Mouse (Mus musculus) ES-E14 (cell line): ENCODE data around the gene Dock2. TPM values are rescaled to one million over a fixed set of nuclear protein-coding genes. Genes with fewer than 3 reads are reported as not detected.

Experiments used
- DNase-seq: peaks from one replicate; pipeline ENCODE4 v3.0.0-alpha.2; 2013; ENCODE audit warnings: low read depth, low spot score
- H3K27ac ChIP-seq: 2 replicates; pipeline ENCODE4 v1.5.1; 2012; ENCODE audit warnings: low read depth, mild to moderate bottlenecking, low read length, moderate library complexity, mixed read lengths; ENCODE audit not compliant: poor library complexity, insufficient read depth, severe bottlenecking
- H3K36me3 ChIP-seq: 2 replicates; pipeline ENCODE4 v1.6.1; 2012; ENCODE audit warnings: mild to moderate bottlenecking, low read length, moderate library complexity, mixed read lengths; ENCODE audit not compliant: control insufficient read depth, poor library complexity, insufficient read depth, severe bottlenecking
- H3K4me1 ChIP-seq, 2 experiments: fragments of 150-350 bp in 1 of 2; sonication (generic) in 1 of 2; 2 replicates each; pipeline ENCODE4 v1.6.1; 2012; ENCODE audit warnings: low read length in 2 of 2, mild to moderate bottlenecking in 1 of 2, mixed read lengths in 1 of 2; ENCODE audit not compliant: control insufficient read depth in 2 of 2, insufficient read depth in 2 of 2, poor library complexity in 1 of 2
- H3K4me3 ChIP-seq, 2 experiments: fragments of 150-350 bp in 1 of 2; sonication (generic) in 1 of 2; 2 replicates each; pipeline ENCODE4 v1.5.1; 2012; ENCODE audit warnings: low read length in 2 of 2, low read depth in 1 of 2, mild to moderate bottlenecking in 1 of 2, mixed read lengths in 1 of 2; ENCODE audit not compliant: insufficient read depth in 1 of 2, poor library complexity in 1 of 2, severe bottlenecking in 1 of 2
- H3K9ac ChIP-seq: 2 replicates; pipeline ENCODE4 v1.6.1; 2012; ENCODE audit warnings: low read depth, mild to moderate bottlenecking, low read length, mixed read lengths; ENCODE audit not compliant: poor library complexity, insufficient read depth, severe bottlenecking
- H3K9me3 ChIP-seq: fragments of 150-350 bp; sonication (generic); 2 replicates; pipeline ENCODE4 v1.6.1; 2012; ENCODE audit warnings: low read depth, mild to moderate bottlenecking, low read length; ENCODE audit not compliant: control insufficient read depth, insufficient read depth
- CHD2 ChIP-seq: IDR thresholded peaks from 2 replicates; pipeline ENCODE4 v1.6.1; 2014; ENCODE audit warnings: mild to moderate bottlenecking, low read depth, low read length, inconsistent platforms
- HCFC1 ChIP-seq: IDR thresholded peaks from 2 replicates; pipeline ENCODE4 v1.6.1; 2012; ENCODE audit warnings: low read length, inconsistent platforms, borderline replicate concordance; ENCODE audit not compliant: insufficient read depth
- MAFK ChIP-seq: IDR thresholded peaks from 2 replicates; pipeline ENCODE4 v1.6.1; 2014; ENCODE audit warnings: mild to moderate bottlenecking, low read depth, low read length, inconsistent platforms; ENCODE audit not compliant: insufficient read depth
- ZC3H11A ChIP-seq: IDR thresholded peaks from 2 replicates; pipeline ENCODE4 v1.6.1; 2012; ENCODE audit warnings: low read depth, mild to moderate bottlenecking, inconsistent platforms, low read length, borderline replicate concordance
- ZNF384 ChIP-seq: IDR thresholded peaks from 2 replicates; pipeline ENCODE4 v1.6.1; 2012; ENCODE audit warnings: low read depth, low read length, inconsistent platforms
- in situ Hi-C, 2 experiments: fragments of 600-800 bp; cut with MboI; formaldehyde crosslinking; loops; one replicate each; pipeline ENCODE4 v1.15.1; 2025; ENCODE audit warnings: low sequenced_read_pairs in 2 of 2, inconsistent platforms in 1 of 2; ENCODE audit not compliant: unreplicated experiment in 2 of 2
- total RNA-seq: library from RNA; depleted of rRNA; stranded (reverse); fragments of 300-350 nt; gene quantifications from 2 replicates; pipeline ENCODE4 v1.2.3, GENCODE M21; 2012

Gene Dock2
- total RNA-seq, 1 experiment, result 1.7 TPM

GRCm38 (mm10) chr11:34779966-34780365 lies 3.7 kb downstream of the Dock2 start:
- in situ Hi-C loops, result no loop called here
- Histone ChIP-seq H3K9me3 (no peaks in the 10 kb centered on the region), H3K27ac (no peak overlapping the region), H3K4me3 (no peak overlapping the region), H3K36me3 (no peaks in the 10 kb centered on the region), H3K9ac (no peak overlapping the region), H3K4me1 (peaks cover 0 to 4% of the 10 kb centered on the region in 2 experiments; a peak in 1 of 4 replicates)
- no peak for TF ChIP-seq MAFK
- no peak for TF ChIP-seq CHD2
- TF ChIP-seq ZNF384, result no peak
- no peak for TF ChIP-seq ZC3H11A
- TF ChIP-seq HCFC1, result no peak
- no peak for DNase-seq

- no peak overlapping the region for H3K27ac ChIP-seq
- H3K36me3 ChIP-seq, result no peaks in the 10 kb centered on the region
- TF ChIP-seq MAFK, result no peak
- TF ChIP-seq ZC3H11A, result no peak
- TF ChIP-seq ZNF384, result no peak
- no peak for TF ChIP-seq HCFC1
- no peak for TF ChIP-seq CHD2
- H3K9ac ChIP-seq, result no peak overlapping the region
- H3K9me3 ChIP-seq, result no peaks in the 10 kb centered on the region
- in situ Hi-C loops, result no loop called here
- H3K4me1 ChIP-seq, result peaks cover 0 to 1% of the 10 kb centered on the region in 2 experiments; a peak in 1 of 4 replicates
- no peak overlapping the region for H3K4me3 ChIP-seq
- no peak for DNase-seq
Observed at GRCm38 (mm10) chr11:34778351-34778750, 5.3 kb downstream of the Dock2 start.

- Histone ChIP-seq H3K9me3 (no peaks in the 10 kb centered on the region), H3K4me1 (no peaks in the 10 kb centered on the region; a peak in 1 of 4 replicates), H3K9ac (no peak overlapping the region), H3K27ac (no peak overlapping the region), H3K4me3 (no peak overlapping the region), H3K36me3 (no peaks in the 10 kb centered on the region)
- in situ Hi-C loops, result no loop called here
- DNase-seq, result no peak
- TF ChIP-seq CHD2 (no peak), ZC3H11A (no peak), HCFC1 (no peak), ZNF384 (no peak)
Observed at GRCm38 (mm10) chr11:34777529-34777928, 6.2 kb downstream of the Dock2 start.

GRCm38 (mm10) chr11:34776054-34776453 lies 7.6 kb downstream of the Dock2 start:
- Histone ChIP-seq H3K4me1 (peaks cover 0 to 3% of the 10 kb centered on the region in 2 experiments; a peak in 1 of 4 replicates), H3K36me3 (no peaks in the 10 kb centered on the region), H3K9ac (no peak overlapping the region), H3K4me3 (no peak overlapping the region), H3K9me3 (no peaks in the 10 kb centered on the region), H3K27ac (no peak overlapping the region)
- no peak for DNase-seq
- in situ Hi-C loops, result no loop called here
- no peak for TF ChIP-seq MAFK
- TF ChIP-seq HCFC1, result no peak
- no peak for TF ChIP-seq ZNF384
- TF ChIP-seq ZC3H11A, result no peak
- no peak for TF ChIP-seq CHD2

GRCm38 (mm10) chr11:34774636-34775035 lies 9.1 kb downstream of the Dock2 start:
- in situ Hi-C loops, result no loop called here
- TF ChIP-seq HCFC1 (no peak), ZNF384 (no peak), MAFK (no peak), ZC3H11A (no peak), CHD2 (no peak)
- no peaks in the 10 kb centered on the region for H3K36me3 ChIP-seq
- H3K27ac ChIP-seq, result no peak overlapping the region
- H3K9me3 ChIP-seq, result no peaks in the 10 kb centered on the region
- no peak for DNase-seq
- H3K4me1 ChIP-seq, result peaks cover 2 to 6% of the 10 kb centered on the region in 2 experiments; a peak in 2 of 4 replicates
- H3K9ac ChIP-seq, result no peak overlapping the region
- no peak overlapping the region for H3K4me3 ChIP-seq
